Mouse (Mus musculus) G1E (cell line): Measurements from ENCODE around the gene Nkx2-5.

Experiments used
- CTCF ChIP-seq: IDR thresholded peaks from 2 replicates; pipeline ENCODE4 v1.5.1; 2012; ENCODE audit warnings: low read depth, low read length, inconsistent platforms, mixed read lengths
- TAL1 ChIP-seq: conservative IDR thresholded peaks from 2 replicates; pipeline ENCODE4 v1.6.1; 2012; ENCODE audit warnings: low read depth, low read length, inconsistent platforms, mixed read lengths

DNA sequence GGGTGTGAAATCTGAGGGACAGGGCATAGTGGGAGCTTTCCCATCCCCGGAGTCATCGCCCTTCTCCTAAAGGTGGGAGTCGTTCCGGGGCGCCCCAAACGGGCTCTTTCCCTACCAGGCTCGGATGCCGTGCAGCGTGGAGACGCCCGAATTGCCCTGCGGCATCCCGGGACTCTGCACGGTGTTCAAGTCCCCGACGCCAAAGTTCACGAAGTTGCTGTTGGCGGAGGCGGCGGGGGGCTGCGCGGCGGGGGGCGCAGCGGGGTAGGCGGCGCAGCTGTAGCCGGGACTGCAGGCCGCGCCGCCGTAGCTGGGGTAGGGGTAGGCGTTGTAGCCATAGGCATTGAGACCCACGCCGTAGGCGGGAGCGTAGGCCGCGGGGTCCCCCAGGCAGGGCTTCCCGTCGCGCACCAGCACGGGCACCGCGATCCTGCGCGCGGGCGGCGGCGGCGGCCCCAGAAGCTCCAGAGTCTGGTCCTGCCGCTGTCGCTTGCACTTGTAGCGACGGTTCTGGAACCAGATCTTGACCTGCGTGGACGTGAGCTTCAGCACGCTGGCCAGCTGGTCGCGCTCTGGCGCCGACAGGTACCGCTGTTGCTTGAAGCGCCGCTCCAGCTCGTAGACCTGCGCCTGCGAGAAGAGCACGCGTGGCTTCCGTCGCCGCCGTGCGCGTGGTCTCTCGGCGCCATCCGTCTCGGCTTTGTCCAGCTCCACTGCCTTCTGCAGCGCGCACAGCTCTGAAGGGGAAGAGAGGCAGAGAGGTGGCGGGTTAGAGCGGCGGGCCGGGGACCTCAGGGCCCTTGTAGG, 5.7 kb downstream of the Nkx2-5 start:
- TF ChIP-seq CTCF, result no peak
- no peak for TF ChIP-seq TAL1
